Mouse (Mus musculus) thymus, postnatal 4 days (tissue): Measurements from ENCODE around the gene Syn1.

ENCODE experiments used
- DNase-seq: peaks from one replicate; pipeline ENCODE4 v3.0.0; 2021

Gene Syn1

GRCm38 (mm10) chrX:20920844-20921364 is at the start of gene Syn1:
Gene Syn1, minus strand, starts transcription at chrX:20921004.
- DNase-seq: peak; percentile 72

- DNase-seq: peak; percentile 88
These were observed 40.9 kb upstream of the Syn1 start, which contains the start of gene Uxt for GRCm38 (mm10) chrX:20961477-20962378. Gene Uxt, minus strand, starts transcription at chrX:20962017.

- peak; percentile 82 for DNase-seq
These were observed 29.5 kb upstream of the Syn1 start, which contains the start of gene Elk1 for GRCm38 (mm10) chrX:20950191-20950880. Gene Elk1, minus strand, starts transcription at chrX:20950608.

GRCm38 (mm10) chrX:20946055-20946454 is 25.3 kb upstream of the Syn1 start:
- DNase-seq: peak; percentile 55

- DNase-seq: no peak
These were observed 11.2 kb upstream of the Syn1 start for GRCm38 (mm10) chrX:20931963-20932362.

- DNase-seq: no peak
These were observed 10.6 kb upstream of the Syn1 start, which contains the start of gene Cfp for GRCm38 (mm10) chrX:20931364-20931763. Gene Cfp, minus strand, starts transcription at chrX:20931555.

- DNase-seq: no peak
These were observed 9.1 kb upstream of the Syn1 start for GRCm38 (mm10) chrX:20929859-20930258.

- no peak for DNase-seq
These were observed 4.2 kb upstream of the Syn1 start for GRCm38 (mm10) chrX:20924976-20925375.

GRCm38 (mm10) chrX:20923506-20923905 is 2.7 kb upstream of the Syn1 start:
- DNase-seq: no peak

GRCm38 (mm10) chrX:20921366-20921765 is 562 bp upstream of the Syn1 start:
- no peak for DNase-seq

GRCm38 (mm10) chrX:20920249-20920843 is 458 bp downstream of the Syn1 start:
- DNase-seq: no peak

GRCm38 (mm10) chrX:20915075-20915474 is 5.7 kb downstream of the Syn1 start:
- DNase-seq: no peak

GRCm38 (mm10) chrX:20913726-20914125 is 7.1 kb downstream of the Syn1 start:
- DNase-seq: no peak

GRCm38 (mm10) chrX:20910074-20910473 is 10.7 kb downstream of the Syn1 start:
- DNase-seq: no peak

- no peak for DNase-seq
These were observed 45.6 kb downstream of the Syn1 start for GRCm38 (mm10) chrX:20875241-20875640.

GRCm38 (mm10) chrX:20872928-20873500 is 47.8 kb downstream of the Syn1 start:
- DNase-seq: no peak

GRCm38 (mm10) chrX:20869962-20870513 is 50.8 kb downstream of the Syn1 start, which contains the start of gene Timp1:
Gene Timp1, plus strand, starts transcription at chrX:20870166.
- DNase-seq: peak; percentile 15

GRCm38 (mm10) chrX:20869203-20869602 is 51.6 kb downstream of the Syn1 start:
- no peak for DNase-seq

- DNase-seq: no peak
These were observed 52.7 kb downstream of the Syn1 start for GRCm38 (mm10) chrX:20868091-20868490.

- DNase-seq: no peak
These were observed 57.4 kb downstream of the Syn1 start for GRCm38 (mm10) chrX:20863161-20864101.
